Mouse (Mus musculus) embryonic fibroblast, embryonic 13.5 days (primary cell): ENCODE results near the gene Ap3d1.

Experiments used
- CTCF ChIP-seq: IDR thresholded peaks from 2 replicates; pipeline ENCODE4 v1.5.1; 2011; ENCODE audit warnings: mild to moderate bottlenecking, control low read depth, low read length, moderate library complexity, borderline replicate concordance; ENCODE audit not compliant: insufficient read depth
- POLR2A ChIP-seq: IDR thresholded peaks from 2 replicates; pipeline ENCODE4 v1.6.1; 2011; ENCODE audit warnings: low read depth, mild to moderate bottlenecking, control low read depth, low read length, moderate library complexity

- no peak for TF ChIP-seq CTCF
- no peak; the same call in 1 of the 2 replicates for TF ChIP-seq POLR2A
Measured at GRCm38 (mm10) chr10:80658194-80658840, 83.7 kb downstream of the Ap3d1 start.
